Mouse (Mus musculus) stomach, postnatal 0 days (tissue): ENCODE data around the gene Fam167b.

ENCODE experiments used
- CTCF ChIP-seq: IDR thresholded peaks from 2 replicates; pipeline ENCODE4 v1.5.1; 2016; ENCODE audit warnings: antibody characterized with exemption, low read depth, mild to moderate bottlenecking, moderate library complexity
- EP300 ChIP-seq: optimal IDR thresholded peaks from 2 replicates; pipeline ENCODE3; 2016; ENCODE audit warnings: antibody characterized with exemption

DNA sequence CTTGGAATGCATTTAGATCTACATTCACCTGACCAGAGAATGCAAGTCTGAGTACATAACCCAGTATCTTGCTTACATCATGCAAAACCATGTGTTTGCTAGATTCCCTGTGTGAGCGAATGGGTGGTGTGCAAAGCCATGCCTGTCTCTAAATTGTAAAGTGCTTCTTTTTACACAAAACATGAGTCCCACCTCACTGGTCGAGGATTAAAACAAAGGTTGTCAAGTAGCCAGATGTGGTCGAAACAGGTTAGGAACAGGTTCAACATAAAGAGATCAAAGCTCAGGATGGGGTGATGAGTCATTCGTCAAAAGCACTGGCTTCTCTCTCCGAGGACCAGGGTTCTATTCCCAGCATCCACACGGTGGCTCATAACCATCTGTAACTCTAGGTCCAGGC, 13.2 kb downstream of the Fam167b start:
- TF ChIP-seq CTCF (no peak), EP300 (no peak)
